Mouse (Mus musculus): ENCODE measurements around the gene C5ar2. TPM values are rescaled to one million over a fixed set of nuclear protein-coding genes. Genes with fewer than 3 reads are reported as not detected.
"Not testable (repeated sequence)": the region's sequence is repeated elsewhere in the genome, so short reads cannot be mapped to it uniquely, and the experiment has no call there.

Gene C5ar2
- polyA plus RNA-seq (2017; shearing (Covaris generic)), result under 1 TPM in 1 of 2 experiments, not detected in 1; 0.15 TPM

- no peak for ATAC-seq
These were observed at the start of gene C5ar2 for GRCm38 (mm10) chr7:16244067-16244466. C5ar2 (minus strand) TSS chr7:16244154.

DNA sequence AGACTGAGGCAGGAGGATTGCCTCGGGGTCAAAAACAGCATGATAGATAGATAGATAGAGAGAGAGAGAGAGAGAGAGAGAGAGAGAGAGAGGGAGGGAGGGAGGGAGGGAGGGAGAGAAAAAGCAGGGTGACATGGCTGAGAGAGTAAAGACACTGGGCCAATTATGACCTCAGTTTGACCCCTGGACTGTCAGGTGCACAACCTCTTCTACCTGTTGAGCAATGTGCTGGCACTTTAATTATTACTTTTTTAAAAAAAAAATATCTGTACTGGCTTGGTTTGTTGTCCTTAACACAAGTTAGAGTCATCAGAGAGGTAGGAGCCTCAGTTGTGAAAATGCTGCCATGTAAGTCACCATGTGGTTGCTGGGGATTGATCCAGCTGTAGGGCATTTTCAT lies 43.8 kb upstream of the C5ar2 start:
- ATAC-seq, result no peak

GRCm38 (mm10) chr7:16287016-16287415 lies 43.1 kb upstream of the C5ar2 start:
- ATAC-seq, result no peak

GRCm38 (mm10) chr7:16286026-16286961 lies 42.3 kb upstream of the C5ar2 start, which contains the start of gene Ccdc9:
Ccdc9 (minus strand) TSS chr7:16286795.
- peak; percentile 81 for ATAC-seq

GRCm38 (mm10) chr7:16285450-16286025 lies 41.6 kb upstream of the C5ar2 start:
- peak; percentile 25 for ATAC-seq

DNA sequence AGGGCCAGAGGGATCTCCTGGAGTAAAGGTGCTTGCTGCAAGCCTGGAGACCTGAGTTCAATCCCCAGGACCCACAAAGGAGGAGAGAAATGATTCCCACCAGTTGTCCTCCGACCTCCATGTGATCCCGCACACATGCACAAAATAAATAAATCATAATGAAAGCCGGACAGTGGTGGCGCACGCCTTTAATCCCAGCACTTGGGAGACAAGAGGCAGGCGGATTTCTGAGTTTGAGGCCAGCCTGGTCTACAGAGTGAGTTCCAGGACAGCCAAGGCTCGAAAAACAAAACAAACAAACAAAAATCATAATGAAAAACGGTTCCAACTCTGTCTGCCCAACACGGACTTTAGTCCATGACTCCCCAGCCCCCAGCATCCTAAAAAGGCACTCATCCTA lies 41.0 kb upstream of the C5ar2 start:
- no peak for ATAC-seq

DNA sequence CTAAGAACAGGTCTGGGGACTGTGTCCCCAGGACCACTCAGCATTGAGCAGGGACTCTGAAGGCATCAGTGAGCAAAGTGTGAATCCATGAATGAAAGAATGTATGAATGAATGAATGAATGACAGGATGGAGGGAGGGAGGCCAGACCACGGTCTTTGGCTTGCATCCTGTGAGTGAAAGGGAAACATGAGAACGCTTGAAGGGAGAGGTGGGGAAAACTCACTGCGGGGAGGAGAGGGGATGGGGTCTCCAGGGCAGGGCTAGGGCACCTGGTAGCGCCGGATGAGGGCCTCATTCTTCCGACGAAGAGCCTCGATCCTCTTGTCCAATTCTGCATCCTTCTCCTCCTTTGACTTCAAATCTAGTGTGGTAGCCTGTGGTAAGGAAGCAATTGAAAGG lies 40.0 kb upstream of the C5ar2 start:
- ATAC-seq, result no peak

DNA sequence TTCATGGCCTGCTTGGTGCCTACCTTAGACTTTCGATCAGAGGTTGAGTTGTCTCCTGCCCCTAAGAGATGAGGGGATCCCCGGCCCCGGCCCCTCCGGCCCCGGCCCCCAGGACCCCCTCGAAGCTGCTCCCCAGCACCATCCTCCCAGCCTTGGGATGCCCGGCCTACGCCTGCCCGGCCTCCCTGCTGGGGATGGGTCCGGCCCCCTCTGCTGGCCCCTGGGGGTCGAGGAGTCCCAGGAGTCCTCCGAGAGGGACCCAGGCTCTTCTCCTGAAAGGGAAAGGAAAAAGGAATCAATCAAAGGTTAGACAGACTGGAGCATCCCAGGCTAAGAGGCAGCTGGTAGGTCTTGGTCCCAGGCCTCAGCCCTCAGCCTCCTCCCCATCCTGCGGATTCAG lies 38.4 kb upstream of the C5ar2 start:
- ATAC-seq, result no peak

GRCm38 (mm10) chr7:16280721-16281120 lies 36.8 kb upstream of the C5ar2 start:
- no peak for ATAC-seq

GRCm38 (mm10) chr7:16274922-16275890 lies 31.3 kb upstream of the C5ar2 start:
- ATAC-seq, result no peak

GRCm38 (mm10) chr7:16273766-16274140 lies 29.8 kb upstream of the C5ar2 start:
- peak; percentile 83 for ATAC-seq

- ATAC-seq, result peak; percentile 82
These were observed 29.3 kb upstream of the C5ar2 start, which contains the start of gene Inafm1 for GRCm38 (mm10) chr7:16273081-16273765. Inafm1 (minus strand) TSS chr7:16273617.

- ATAC-seq, result peak; percentile 41
These were observed 28.7 kb upstream of the C5ar2 start for GRCm38 (mm10) chr7:16272681-16273080.

GRCm38 (mm10) chr7:16271139-16271538 lies 27.2 kb upstream of the C5ar2 start:
- no peak for ATAC-seq

DNA sequence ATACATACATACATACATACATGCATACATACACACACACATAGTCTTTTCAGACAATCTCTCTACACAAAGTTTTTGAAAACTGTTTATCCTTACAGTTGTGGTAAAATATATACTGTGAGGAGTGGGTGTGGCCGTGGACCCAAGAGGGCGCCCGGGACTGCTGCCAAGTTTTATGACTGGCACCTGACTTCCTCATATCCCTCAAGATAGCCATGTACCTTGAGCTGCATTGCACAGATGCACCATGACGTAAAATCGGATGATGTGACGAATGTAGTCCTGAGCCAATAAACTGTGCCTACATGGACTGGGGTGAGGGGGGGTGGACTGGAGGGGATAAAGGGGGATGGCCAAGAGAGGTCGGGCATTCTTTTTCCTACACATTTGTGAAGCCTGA lies 22.6 kb upstream of the C5ar2 start:
- ATAC-seq, result not testable (repeated sequence)

DNA sequence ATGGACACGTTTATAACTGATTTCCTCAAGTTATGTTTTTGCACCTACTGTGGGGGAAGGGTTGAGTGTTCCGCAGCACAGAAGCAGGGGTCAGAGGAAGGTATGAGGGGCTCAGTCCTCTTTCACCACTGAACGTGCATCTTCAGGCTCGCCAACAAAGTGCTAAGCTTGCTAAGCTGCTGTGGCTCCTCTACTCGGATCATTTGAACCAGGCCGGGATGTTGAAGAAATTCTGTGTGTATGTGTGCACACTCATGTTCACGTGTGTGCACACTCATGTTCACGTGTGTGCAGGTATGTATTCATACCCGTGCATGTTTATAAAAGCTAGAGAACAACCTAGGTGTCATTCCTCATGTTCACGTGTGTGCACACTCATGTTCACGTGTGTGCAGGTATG lies 21.9 kb upstream of the C5ar2 start:
- ATAC-seq, result no peak

DNA sequence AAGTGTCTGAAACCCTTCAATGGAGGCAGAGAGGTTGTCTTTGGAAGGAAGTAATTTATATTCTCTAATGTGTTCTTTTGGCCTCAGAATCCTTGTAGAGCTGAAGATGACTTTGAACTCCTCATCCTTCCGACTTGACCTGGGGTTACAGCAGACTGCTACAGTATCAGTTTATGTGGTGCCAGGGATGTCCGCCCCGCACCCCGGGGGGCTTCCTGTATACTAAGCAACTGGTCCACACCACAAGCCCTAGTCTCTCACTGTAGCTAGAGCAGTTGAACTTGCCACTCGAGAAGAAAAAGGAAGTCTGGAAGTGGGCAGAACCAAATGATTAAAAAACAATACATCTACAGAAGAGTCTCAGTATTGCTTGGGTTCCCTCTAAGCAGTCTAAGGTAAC lies 19.9 kb upstream of the C5ar2 start:
- no peak for ATAC-seq

DNA sequence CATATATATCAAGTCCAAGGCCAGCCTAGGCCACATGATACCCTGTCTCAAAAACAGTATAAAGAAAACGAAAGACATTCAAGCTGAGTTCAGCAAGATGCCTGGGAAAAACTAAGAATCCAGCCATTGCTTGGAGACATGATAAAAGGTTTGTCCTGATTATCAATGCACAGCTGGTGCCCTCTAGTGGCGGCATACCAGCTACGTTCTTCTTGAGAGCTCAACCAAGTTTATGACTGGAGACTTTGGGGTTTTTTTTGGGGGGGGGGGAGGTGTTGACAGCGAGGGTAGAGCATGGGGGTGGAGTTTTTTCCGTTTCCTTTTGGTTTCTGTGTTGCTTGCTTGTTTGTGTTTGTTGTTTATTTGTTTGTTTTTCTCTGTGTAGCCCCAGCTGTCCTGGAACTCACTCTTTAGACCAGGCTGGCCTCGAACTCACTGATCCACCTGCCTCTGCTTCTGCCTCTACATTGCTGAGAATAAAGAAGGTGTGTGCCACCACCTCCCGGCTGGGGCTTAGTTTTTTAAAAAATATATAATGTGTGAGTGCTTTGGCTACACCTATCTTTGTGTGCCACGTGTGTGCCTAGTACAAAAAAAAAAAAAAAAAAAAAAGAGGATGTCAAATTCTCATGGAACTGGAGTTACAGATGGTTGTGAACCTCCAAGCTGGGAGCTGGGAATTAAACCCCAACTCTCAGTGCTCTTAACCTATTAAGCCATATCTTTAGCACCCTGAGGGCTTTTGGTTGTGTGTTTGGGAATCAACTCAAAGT lies 19.2 kb upstream of the C5ar2 start:
- ATAC-seq, result peak; percentile 81

- ATAC-seq, result no peak
These were observed 17.1 kb upstream of the C5ar2 start for GRCm38 (mm10) chr7:16261097-16261496.

DNA sequence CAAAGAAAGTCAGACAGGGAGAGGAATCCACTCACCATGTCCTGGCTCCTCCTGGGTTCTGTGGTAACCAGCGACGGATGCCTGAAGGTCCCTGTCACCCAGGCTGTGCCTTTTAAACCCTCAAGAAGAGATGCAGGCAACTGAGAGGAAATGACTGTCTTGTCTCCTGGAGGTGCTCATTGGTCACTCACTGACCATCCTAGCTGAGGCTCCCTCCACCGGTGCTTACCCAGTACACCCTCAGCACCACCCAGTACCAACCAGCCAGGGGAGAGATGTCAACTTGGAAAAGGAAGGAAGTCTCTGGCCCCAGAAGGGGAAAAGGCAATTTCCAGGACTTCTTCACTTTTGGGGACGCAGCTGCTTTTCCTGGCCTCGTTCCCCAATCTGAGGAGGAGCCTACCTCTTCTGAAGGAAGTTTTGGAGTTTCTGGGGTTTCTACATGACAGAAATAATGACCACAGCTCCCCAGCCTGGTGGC lies 15.2 kb upstream of the C5ar2 start, which contains the start of gene C5ar1:
Gene C5ar1 (minus strand): TSS at position 431 of the 481 bp plus-strand sequence.
- no peak for ATAC-seq

DNA sequence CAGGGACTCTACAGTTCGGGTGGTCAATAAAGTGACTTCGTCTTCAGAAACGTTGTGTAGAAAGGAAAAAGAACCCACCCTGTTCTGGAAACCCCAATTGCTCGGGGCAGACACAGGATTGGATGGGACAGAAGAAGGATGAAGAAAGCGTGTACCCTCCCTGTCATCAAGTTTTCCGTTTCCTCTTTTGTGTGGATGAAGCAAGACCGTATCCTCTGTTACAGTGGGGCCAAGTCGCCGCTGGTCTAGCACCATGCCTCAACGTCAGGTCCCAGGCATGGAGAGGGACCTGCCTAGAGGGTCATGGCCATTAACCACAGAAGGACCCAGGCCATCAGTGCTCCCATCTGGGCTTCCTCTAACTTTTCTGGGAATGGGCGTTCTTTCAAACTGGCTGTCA lies 13.9 kb upstream of the C5ar2 start:
- no peak for ATAC-seq

Data from CD4-positive, CD25-positive, alpha-beta regulatory T cell, adult 4 months (primary cell).